Mouse (Mus musculus) hindbrain, embryonic 16.5 days (tissue): ENCODE results near the gene Arhgap30. TPM values are rescaled to one million over a fixed set of nuclear protein-coding genes. Genes with fewer than 3 reads are reported as not detected.

Source experiments
- ATAC-seq: fragments of 200-750 bp; cut with Nextera tagmentation; 2 replicates; pipeline ENCODE4 v1.8.0; 2017; ENCODE audit warnings: moderate TSS enrichment, moderate library complexity
- H3K27ac ChIP-seq: fragments of 300-500 bp; sonication (generic); 2 replicates; pipeline ENCODE4 v1.5.1; 2014; ENCODE audit warnings: low read depth, mild to moderate bottlenecking, control low read depth, low read length, moderate library complexity
- H3K27me3 ChIP-seq: fragments of 300-500 bp; sonication (generic); replicated peaks from 2 replicates; pipeline ENCODE4 v1.6.1; 2014; ENCODE audit warnings: low read length; ENCODE audit not compliant: control insufficient read depth, insufficient read depth
- H3K36me3 ChIP-seq: fragments of 300-500 bp; sonication (generic); 2 replicates; pipeline ENCODE4 v1.6.1; 2014; ENCODE audit warnings: mild to moderate bottlenecking, low read length, moderate library complexity, mixed read lengths; ENCODE audit not compliant: control insufficient read depth, insufficient read depth
- H3K4me1 ChIP-seq: fragments of 300-500 bp; sonication (generic); 2 replicates; pipeline ENCODE4 v1.6.1; 2014; ENCODE audit warnings: low read depth, low read length; ENCODE audit not compliant: control insufficient read depth, insufficient read depth
- H3K4me2 ChIP-seq: fragments of 300-500 bp; sonication (generic); 2 replicates; pipeline ENCODE4 v1.6.1; 2014; ENCODE audit warnings: mild to moderate bottlenecking, low read length, control low read depth, moderate library complexity
- H3K4me3 ChIP-seq: fragments of 300-500 bp; sonication (generic); 2 replicates; pipeline ENCODE4 v1.5.1; 2014; ENCODE audit warnings: mild to moderate bottlenecking, low read length, control low read depth, moderate library complexity
- H3K9ac ChIP-seq: fragments of 300-500 bp; sonication (generic); 2 replicates; pipeline ENCODE4 v1.6.1; 2014; ENCODE audit warnings: low read depth, mild to moderate bottlenecking, control low read depth, low read length, moderate library complexity
- H3K9me3 ChIP-seq: fragments of 300-500 bp; sonication (generic); 2 replicates; pipeline ENCODE4 v1.6.1; 2014; ENCODE audit warnings: mild to moderate bottlenecking, low read length, moderate library complexity; ENCODE audit not compliant: control insufficient read depth
- WGBS: fragments of 180-500 bp; shearing (Covaris S2); extraction: QIAGEN DNeasy Blood & Tissue Kit; methylation state at CpG from one replicate; pipeline ENCODE4 v1.1.7; 2014; 5-methylcytosine and 5-hydroxymethylcytosine counted together
- polyA plus RNA-seq: library from polyadenylated mRNA; unstranded; fragments of >200 nt; fragmentation: Nextera tagmentation; extraction: Ambion mirVana; gene quantifications from 2 replicates; pipeline ENCODE4 v1.2.1, GENCODE M21; 2015

Gene Arhgap30
- polyA plus RNA-seq, 1 experiment from 2014 or later = 0.73 TPM

DNA sequence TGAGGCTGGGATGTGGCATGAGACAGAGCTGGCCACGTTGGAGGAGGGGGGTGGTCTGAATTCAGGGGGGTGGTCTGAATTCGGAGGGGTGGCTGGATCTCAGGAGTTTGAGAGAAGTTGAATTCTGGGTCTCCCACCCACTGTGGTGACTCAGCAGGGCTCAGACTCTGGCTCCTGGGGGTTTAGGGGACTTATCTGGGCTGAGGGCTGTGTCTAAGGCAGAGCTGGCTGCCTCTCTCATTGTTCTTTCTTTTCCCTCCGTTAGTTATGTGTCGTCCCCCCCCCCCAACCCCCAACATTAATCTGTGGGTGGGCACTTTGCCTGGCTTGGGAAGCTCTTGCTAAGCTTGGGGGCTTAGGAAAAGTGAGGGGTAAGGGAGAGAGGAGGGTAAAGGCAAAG is 14.8 kb upstream of the Arhgap30 start:
- Histone ChIP-seq H3K4me1 (no peaks in the 10 kb centered on the region), H3K27ac (no peak overlapping the region), H3K36me3 (no peaks in the 10 kb centered on the region), H3K9me3 (no peaks in the 10 kb centered on the region), H3K4me3 (no peak overlapping the region), H3K4me2 (no peak overlapping the region), H3K27me3 (no peaks in the 10 kb centered on the region; the same call in 1 of the 2 replicates), H3K9ac (no peak overlapping the region)
- 10% methylated on average over 3 of the region's 4 CpGs for WGBS
- ATAC-seq = no peak

DNA sequence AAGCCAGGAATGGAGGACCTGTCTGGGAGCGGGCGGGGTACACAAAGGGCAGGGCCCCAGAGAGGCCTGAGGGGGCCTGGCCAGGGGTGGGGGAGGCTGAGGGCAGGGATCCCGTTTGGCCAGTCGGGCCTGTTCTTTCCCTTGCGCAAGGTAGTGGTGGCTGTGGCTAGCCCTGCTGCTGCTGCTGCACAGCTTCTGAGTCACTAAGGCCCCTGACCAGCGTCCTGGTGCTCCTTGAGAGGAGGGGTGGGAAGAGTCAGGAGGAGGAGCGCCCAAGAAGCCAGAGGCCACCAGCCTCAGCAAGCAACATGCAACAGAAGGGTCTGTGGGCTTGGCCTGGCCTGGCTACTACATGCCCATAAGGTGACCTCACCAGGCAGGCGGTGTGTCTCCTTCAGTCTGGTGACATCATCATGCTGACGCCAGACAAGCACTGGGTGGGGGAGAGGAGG is 13.1 kb upstream of the Arhgap30 start:
- no peaks in the 10 kb centered on the region for H3K9me3 ChIP-seq
- H3K36me3 ChIP-seq = no peaks in the 10 kb centered on the region
- ATAC-seq = no peak
- no peak overlapping the region for H3K27ac ChIP-seq
- H3K4me3 ChIP-seq = no peak overlapping the region
- H3K4me1 ChIP-seq = peaks cover 9% of the 10 kb centered on the region; the same call in 1 of the 2 replicates
- no peak overlapping the region for H3K4me2 ChIP-seq
- 40% methylated on average over 8 of the region's 9 CpGs for WGBS
- H3K9ac ChIP-seq = no peak overlapping the region
- H3K27me3 ChIP-seq = no peaks in the 10 kb centered on the region; the same call in none of the 2 replicates

DNA sequence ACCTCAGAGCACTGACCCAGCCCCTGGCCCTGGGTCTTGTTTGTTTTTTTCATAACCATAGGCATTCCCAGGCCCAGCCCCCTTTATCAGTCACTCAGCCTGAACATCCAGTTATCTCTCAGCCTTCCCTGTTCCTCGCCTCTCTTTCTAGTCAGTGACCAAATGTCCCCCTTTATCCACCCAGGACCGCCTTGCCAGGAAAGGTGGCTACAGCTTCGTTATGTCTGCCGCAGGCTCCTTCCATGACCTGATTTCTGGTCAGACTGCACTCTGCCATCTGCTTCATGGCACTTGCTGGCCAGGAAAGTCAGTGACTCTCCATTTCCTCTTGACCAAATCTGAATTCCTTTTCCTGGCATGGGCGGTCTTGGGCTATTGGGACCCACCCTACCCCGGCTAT is 10.5 kb upstream of the Arhgap30 start:
- Histone ChIP-seq H3K27me3 (no peaks in the 10 kb centered on the region; the same call in none of the 2 replicates), H3K27ac (no peak overlapping the region), H3K9ac (no peak overlapping the region), H3K4me1 (peaks cover 9% of the 10 kb centered on the region; the same call in 1 of the 2 replicates), H3K9me3 (no peaks in the 10 kb centered on the region), H3K36me3 (no peaks in the 10 kb centered on the region), H3K4me3 (no peak overlapping the region), H3K4me2 (no peak overlapping the region)
- ATAC-seq = no peak
- WGBS = 91% methylated on average over 6 of the region's 6 CpGs

DNA sequence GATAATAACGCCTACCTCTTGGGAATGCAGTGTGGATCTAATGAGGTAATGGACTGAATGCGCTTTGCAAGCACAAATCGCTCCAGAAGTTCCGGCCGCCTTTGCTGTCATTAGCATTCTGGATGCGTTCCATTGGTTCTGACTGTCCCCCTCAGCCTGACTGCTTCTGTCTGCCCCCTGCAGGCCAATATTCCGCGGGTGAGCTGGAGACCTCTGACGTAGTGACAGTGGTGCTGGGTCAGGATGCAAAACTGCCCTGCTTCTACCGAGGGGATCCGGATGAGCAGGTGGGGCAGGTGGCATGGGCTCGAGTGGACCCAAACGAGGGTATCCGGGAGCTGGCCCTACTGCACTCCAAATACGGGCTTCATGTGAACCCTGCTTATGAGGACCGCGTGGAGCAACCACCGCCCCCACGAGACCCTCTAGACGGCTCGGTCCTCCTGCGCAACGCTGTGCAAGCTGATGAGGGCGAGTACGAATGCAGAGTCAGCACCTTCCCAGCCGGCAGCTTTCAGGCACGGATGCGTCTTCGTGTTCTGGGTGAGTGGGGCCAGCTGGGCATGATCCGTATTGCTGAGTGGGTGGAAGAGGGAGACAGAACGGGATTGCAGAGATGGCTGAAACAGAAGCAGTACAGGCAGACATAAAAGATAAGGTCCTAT is 8.7 kb upstream of the Arhgap30 start:
- peak overlapping the region; percentile 47; the same call in 1 of the 2 replicates for H3K27ac ChIP-seq
- peak; percentile 86 for ATAC-seq
- no peaks in the 10 kb centered on the region for H3K9me3 ChIP-seq
- no peaks in the 10 kb centered on the region for H3K36me3 ChIP-seq
- peak overlapping the region; percentile 71 for H3K4me2 ChIP-seq
- no peaks in the 10 kb centered on the region; the same call in 1 of the 2 replicates for H3K27me3 ChIP-seq
- WGBS = 3% methylated on average over 31 of the region's 31 CpGs
- peak overlapping the region; percentile 66 for H3K9ac ChIP-seq
- H3K4me1 ChIP-seq = peaks cover 9% of the 10 kb centered on the region; the same call in 1 of the 2 replicates
- peak overlapping the region; percentile 39 for H3K4me3 ChIP-seq

DNA sequence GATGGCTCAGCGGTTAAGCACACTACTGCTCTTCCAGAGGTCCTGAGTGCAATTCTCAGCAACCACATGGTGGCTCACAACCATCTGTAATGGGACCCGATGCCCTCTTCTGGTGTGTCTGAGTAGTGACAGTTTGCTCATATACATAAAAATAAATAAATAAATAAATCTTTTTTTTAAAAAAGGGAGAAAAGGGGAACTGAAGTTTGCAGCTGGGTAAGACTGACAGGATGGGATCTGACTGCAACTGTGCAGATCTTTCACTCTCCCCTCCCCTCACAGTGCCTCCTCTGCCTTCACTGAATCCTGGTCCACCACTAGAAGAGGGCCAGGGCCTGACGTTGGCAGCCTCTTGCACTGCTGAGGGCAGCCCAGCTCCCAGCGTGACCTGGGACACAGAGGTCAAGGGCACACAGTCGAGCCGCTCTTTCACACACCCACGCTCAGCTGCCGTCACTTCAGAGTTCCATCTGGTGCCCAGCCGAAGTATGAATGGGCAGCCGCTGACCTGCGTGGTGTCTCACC is 6.6 kb upstream of the Arhgap30 start:
- H3K4me3 ChIP-seq = no peak overlapping the region
- H3K9ac ChIP-seq = no peak overlapping the region
- H3K27me3 ChIP-seq = no peaks in the 10 kb centered on the region; the same call in 1 of the 2 replicates
- ATAC-seq = no peak
- H3K9me3 ChIP-seq = no peaks in the 10 kb centered on the region
- WGBS = 76% methylated on average over 11 of the region's 11 CpGs
- no peak overlapping the region for H3K27ac ChIP-seq
- H3K4me1 ChIP-seq = peaks cover 9% of the 10 kb centered on the region; the same call in 1 of the 2 replicates
- H3K4me2 ChIP-seq = no peak overlapping the region
- H3K36me3 ChIP-seq = no peaks in the 10 kb centered on the region

DNA sequence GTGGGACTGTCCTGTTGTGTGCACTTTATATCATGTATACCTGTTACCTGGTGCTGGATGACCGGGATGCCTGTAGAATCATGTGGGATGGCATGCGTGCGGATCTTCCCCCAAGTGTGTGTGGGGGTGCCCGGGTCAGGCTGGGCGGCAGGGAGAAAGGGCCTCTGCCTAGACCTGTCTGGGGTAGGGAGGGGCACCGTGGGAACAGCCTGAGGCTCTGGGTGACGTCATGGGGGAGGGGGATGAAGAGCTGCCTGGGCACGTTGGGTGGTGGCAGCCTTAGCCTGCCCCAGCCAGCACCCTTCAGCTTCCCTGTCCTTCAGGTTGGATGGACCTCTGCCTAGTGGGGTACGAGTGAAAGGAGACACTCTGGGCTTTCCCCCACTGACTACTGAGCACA is 4.4 kb upstream of the Arhgap30 start:
- no peaks in the 10 kb centered on the region; the same call in 1 of the 2 replicates for H3K27me3 ChIP-seq
- H3K4me2 ChIP-seq = no peak overlapping the region
- no peaks in the 10 kb centered on the region for H3K9me3 ChIP-seq
- H3K9ac ChIP-seq = no peak overlapping the region
- 67% methylated on average over 9 of the region's 9 CpGs for WGBS
- H3K4me1 ChIP-seq = peaks cover 9% of the 10 kb centered on the region; the same call in 1 of the 2 replicates
- no peak overlapping the region for H3K4me3 ChIP-seq
- no peak for ATAC-seq
- H3K36me3 ChIP-seq = no peaks in the 10 kb centered on the region
- no peak overlapping the region for H3K27ac ChIP-seq

DNA sequence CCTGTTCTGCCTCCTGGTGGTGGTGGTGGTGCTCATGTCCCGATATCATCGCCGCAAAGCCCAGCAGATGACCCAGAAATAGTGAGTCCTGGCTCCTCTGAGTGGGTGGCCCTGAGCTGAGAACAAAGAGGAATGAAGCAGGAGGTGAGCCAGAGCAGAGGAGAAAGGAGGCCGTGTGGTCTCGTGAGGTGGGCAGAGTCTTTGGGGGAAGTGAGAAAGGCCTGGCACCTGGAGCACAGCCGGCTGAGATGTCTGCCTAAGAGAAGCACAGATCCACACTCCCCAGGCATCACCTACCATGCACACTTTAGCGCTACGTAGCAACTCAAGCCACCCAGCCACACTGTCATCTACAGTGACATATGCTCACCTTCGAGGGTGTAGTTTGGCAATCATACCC is 3.6 kb upstream of the Arhgap30 start:
- Histone ChIP-seq H3K27me3 (no peaks in the 10 kb centered on the region), H3K4me2 (no peak overlapping the region), H3K36me3 (no peaks in the 10 kb centered on the region), H3K4me3 (no peak overlapping the region), H3K27ac (no peak overlapping the region), H3K9me3 (no peaks in the 10 kb centered on the region), H3K4me1 (peaks cover 2% of the 10 kb centered on the region; the same call in 1 of the 2 replicates), H3K9ac (no peak overlapping the region)
- WGBS = 65% methylated on average over 9 of the region's 9 CpGs
- no peak for ATAC-seq

DNA sequence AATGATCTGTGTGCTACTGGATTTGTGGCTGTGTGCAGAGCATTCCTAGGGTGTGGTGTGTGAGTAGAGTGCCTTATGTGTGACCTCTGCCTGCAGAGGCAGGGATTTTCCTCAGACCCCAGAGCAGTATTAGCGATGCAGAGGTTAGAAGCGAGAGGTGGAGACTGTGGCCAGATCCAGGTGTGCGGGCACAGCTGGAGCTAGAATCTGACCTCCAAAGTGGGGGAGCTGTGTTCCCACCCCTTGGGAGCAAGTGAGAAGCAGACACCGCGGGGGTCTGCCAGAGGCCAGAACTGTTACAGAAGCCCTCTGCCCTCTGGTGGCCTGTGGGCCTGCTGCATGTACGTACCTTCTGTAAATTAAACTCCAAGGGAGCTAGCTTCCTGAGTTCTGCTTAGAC is 1.7 kb upstream of the Arhgap30 start:
- no peaks in the 10 kb centered on the region for H3K27me3 ChIP-seq
- 22% methylated on average over 6 of the region's 6 CpGs for WGBS
- no peak; the same call in 1 of the 2 replicates for ATAC-seq
- no peak overlapping the region for H3K27ac ChIP-seq
- H3K4me1 ChIP-seq = no peaks in the 10 kb centered on the region
- no peak overlapping the region for H3K9ac ChIP-seq
- no peak overlapping the region for H3K4me2 ChIP-seq
- H3K4me3 ChIP-seq = no peak overlapping the region
- H3K9me3 ChIP-seq = no peaks in the 10 kb centered on the region
- no peaks in the 10 kb centered on the region for H3K36me3 ChIP-seq

DNA sequence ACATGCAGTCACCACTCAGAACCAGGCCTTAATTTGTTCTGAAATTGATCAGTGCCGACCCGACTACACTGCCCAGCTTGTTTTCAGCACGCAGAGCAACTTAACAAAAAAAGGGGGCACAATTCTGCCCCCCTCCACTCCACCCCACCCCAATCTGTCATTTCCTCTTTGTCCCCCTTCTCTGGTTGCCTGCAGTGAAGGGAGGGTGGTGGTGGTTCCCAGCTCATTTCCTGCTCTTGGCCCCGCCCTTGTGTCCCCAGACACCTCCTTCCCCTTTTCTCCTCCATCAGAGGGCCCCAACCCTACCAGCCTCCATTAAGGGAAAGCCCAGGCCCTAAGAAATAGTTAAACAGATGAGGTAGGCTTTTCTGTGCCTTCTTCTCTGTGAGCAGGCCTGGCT is 1.3 kb downstream of the Arhgap30 start:
- Histone ChIP-seq H3K9me3 (no peaks in the 10 kb centered on the region), H3K4me1 (no peaks in the 10 kb centered on the region), H3K36me3 (no peaks in the 10 kb centered on the region), H3K9ac (no peak overlapping the region), H3K4me2 (no peak overlapping the region), H3K27me3 (peaks cover 2% of the 10 kb centered on the region; the same call in 1 of the 2 replicates), H3K4me3 (no peak overlapping the region), H3K27ac (no peak overlapping the region)
- no peak for ATAC-seq
- WGBS = 78% methylated on average over 4 of the region's 4 CpGs
